Mouse (Mus musculus) kidney, adult 2 months (tissue): ENCODE measurements around the gene Gipr.

Source experiments
- CTCF ChIP-seq: fragments of 200-500 bp; conservative IDR thresholded peaks from 2 replicates; pipeline ENCODE4 v1.5.1; 2011; ENCODE audit warnings: low read depth, mild to moderate bottlenecking, control low read depth, low read length, moderate library complexity, mixed read lengths; ENCODE audit not compliant: insufficient read depth, insufficient read length
- POLR2A ChIP-seq: fragments of 200-500 bp; IDR thresholded peaks from one replicate; pipeline ENCODE4 v1.6.1; 2011; ENCODE audit warnings: low read depth, low read length, control low read depth

- TF ChIP-seq CTCF (no peak), POLR2A (no peak)
Measured at GRCm38 (mm10) chr7:19184250-19184649, 18.3 kb upstream of the Gipr start.
